Mouse (Mus musculus) olfactory bulb, adult 2 months (tissue): ENCODE results near the gene Naa25.

Experiments
- CTCF ChIP-seq: fragments of 200-500 bp; IDR thresholded peaks from 2 replicates; pipeline ENCODE4 v1.5.1; 2012; ENCODE audit warnings: low read depth, mild to moderate bottlenecking, low read length, moderate library complexity; ENCODE audit not compliant: insufficient read depth
- POLR2A ChIP-seq: fragments of 200-500 bp; IDR thresholded peaks from 2 replicates; pipeline ENCODE4 v1.6.1; 2012; ENCODE audit warnings: mild to moderate bottlenecking, low read depth, low read length, moderate library complexity; ENCODE audit not compliant: insufficient read depth

- TF ChIP-seq CTCF (no peak), POLR2A (no peak)
Observed at GRCm38 (mm10) chr5:121359229-121359628, 38.5 kb upstream of the Naa25 start.
